Mouse (Mus musculus): Measurements from ENCODE around the gene Smim24.

Gene Smim24

GRCm38 (mm10) chr10:81410981-81411380 lies 18.1 kb downstream of the Smim24 start:
- no peak for DNase-seq

GRCm38 (mm10) chr10:81411471-81412400 lies 18.9 kb downstream of the Smim24 start:
- peak; percentile 80 for DNase-seq

DNA sequence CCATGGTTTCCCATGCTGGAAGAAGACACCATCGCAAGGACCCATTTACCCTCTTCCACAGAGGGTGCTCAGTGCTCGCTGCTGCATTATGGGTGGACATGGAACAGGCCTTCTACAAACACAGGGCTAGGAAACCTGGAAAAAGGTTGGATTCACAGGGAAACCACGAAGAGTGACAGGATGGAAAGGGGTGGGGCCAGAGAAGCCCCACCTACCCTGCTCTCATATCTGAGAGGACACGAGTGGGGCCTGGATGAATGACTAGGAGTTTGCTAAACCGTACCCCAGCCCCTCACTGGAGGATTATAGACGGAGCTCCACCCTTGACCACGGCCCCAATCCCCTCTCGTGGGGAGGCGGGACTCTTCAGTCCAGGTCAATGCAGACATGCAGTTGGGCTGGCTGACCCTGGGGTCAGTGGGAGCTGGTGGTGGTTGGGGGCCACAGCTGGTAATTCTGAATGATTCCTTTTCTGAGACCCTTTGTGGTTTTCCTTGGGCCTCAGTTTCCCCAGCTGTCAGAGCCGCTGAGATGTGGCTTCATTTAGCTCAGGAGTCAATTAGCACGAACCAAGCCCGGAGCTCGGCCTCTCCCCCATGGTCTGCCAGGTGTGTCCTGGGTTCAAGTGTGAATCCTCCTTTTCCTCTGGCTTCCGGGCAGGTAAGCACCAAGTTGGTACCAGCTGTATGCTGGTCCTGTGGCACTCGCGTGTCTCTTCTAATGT lies 19.9 kb downstream of the Smim24 start:
- DNase-seq, result no peak

DNA sequence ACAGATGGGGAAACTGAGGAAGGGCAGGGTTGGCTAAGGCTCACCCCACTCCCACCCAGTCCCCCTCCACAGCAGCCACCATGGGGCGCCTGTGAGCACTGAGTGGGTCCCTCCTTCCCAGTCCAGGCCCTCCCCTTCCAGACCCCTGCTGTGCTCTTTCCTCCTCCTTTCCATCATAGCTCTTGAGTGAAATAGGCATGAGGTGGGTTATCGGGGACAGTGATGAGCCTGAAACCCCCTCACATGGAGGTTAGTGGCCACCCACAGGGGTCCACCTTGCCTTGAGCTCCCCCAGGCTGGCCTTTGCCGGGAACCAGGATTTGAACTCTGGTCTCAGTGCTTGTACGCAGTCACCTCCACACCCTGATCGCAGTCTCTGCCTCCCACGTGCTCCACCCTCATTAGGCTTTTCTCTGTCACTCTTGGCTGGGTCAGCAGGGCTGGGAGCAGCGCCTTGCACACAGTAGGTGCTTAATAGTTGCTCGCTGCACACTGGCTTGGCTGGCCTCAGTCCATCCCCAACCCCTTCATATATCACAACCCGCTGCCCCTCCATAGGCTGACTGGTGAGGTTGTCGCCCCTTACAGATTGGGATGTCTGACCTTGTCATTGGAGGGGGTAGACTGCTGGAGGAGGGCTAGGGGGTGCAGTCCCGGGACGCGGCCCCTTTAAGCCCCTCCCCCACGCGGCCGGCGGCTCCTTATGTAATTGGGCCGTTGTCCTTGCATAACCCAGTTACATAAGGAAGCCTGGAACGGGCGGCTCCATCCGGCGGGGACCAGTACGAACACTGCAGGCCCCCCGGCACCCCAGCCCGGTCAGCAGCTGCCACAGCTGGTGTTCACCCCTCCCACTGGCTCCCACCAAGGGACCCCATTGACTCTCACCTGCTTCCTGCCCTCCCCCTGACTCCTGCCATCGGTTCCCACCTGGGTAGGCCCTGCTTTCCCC lies 20.7 kb downstream of the Smim24 start:
- peak; percentile 95 for DNase-seq

- peak; percentile 63 for DNase-seq
Observed at GRCm38 (mm10) chr10:81414682-81415081, 21.8 kb downstream of the Smim24 start.

- no peak for DNase-seq
Observed at GRCm38 (mm10) chr10:81415146-81415545, 22.3 kb downstream of the Smim24 start.

DNA sequence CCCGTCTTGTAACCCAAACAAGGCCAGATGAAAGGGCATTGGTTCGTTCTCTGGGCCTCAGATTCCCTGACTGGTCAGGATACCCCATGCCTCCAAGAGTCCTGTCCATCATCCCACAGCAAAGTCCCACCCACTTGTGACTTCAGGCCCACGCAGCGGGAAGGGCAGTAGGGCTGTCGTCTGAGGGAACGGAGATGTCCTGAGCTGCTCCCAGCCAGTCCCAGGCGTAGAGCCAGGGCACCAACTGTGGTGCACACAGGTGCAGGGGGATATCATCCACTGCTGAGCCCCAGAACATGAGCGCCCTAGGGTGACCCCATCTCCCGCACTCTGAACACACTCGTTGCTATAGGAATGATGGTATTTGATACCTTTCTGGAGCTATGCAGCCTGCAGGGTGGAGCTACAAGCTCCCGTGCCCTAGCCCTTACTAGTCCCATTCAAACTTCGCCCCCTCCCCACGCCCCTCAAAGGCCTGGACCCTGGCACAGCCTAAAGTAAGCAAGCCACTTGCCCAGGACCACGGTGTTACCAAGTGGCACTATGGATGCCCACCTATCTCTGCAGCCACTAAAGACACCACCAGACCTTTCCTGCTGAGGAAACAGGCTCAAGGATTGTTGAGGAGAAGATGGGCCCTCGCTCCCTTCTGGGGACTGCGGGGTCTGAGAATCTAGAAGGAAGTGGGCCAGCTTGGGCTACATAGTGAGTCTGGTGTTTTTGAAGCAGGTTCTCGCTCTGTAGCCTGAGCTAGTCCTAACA lies 22.9 kb downstream of the Smim24 start:
- no peak for DNase-seq

DNA sequence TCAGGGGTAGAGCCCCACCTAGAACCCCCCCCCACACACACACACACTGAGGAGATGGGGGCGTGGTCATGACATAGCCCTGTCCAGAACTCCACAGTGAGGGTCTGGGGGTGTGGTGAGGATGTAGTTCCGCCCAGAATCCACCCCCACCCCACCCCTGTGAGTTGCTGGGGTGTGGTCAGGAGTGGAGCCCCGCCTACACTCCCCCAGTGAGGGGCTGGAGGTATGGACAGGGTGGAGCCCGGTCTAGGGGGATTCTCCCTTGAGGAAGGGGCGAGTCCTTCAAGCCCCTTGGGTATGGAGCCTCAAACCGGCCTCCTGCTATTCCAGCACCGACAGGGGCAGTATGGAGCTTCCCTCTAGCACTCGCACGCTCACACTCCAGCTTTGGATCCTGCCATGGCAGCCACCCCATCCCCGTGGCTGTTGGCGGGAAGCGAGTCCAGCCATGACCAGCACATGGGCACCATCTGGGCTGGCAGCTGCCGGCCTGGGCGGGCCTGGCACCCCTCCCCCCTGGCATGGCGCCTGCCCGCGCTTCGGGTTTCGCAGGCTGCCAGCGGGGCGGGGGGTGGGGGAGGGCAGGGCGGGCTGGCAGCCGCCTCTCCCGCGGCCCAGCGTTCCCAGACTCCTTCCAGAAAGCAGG lies 23.9 kb downstream of the Smim24 start:
- DNase-seq, result peak; percentile 83

GRCm38 (mm10) chr10:81417227-81418215 lies 24.7 kb downstream of the Smim24 start:
- no peak for DNase-seq

- no peak for DNase-seq
Observed at GRCm38 (mm10) chr10:81418216-81419070, 25.6 kb downstream of the Smim24 start.

DNA sequence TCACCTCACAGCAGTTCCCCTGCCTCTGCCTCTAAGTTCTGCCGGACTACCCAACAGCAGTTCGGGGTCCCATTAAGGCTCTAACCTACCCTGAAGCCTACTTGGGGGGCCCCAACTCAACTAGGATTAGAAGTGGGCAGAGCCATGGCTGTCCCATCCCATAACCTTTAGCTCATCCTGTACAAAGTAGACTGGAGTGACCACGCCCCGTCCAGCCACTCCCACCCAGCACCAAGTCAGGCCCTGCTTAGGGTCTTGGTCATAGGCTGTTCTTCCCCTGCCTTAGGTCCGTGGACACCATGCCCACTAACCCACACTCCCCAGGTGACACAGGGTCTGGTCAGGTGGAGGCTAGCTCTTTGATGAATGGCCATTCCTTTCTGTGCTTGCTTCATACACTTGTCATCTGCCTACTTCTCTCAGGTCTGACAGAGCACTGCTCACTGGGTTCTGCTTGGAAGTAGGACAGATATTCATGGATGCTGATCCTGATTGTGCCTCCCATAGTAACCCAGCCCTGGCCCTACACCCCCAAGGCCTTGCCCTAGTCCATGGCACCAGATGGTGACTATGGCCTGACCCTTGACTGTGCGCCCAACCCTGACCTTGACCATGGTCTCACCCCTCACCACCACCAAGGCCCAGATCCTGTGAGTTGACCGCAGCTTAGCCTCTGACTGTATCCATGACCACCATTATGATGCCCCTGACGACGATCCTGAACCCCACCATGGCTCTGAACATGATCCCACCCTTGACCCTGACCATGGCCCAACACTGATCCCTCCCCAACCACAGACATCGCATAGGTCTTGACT lies 26.5 kb downstream of the Smim24 start:
- no peak for DNase-seq

GRCm38 (mm10) chr10:81420191-81420767 lies 27.4 kb downstream of the Smim24 start:
- DNase-seq, result peak; percentile 45

GRCm38 (mm10) chr10:81421041-81421796 lies 28.4 kb downstream of the Smim24 start:
- peak; percentile 0 for DNase-seq

DNA sequence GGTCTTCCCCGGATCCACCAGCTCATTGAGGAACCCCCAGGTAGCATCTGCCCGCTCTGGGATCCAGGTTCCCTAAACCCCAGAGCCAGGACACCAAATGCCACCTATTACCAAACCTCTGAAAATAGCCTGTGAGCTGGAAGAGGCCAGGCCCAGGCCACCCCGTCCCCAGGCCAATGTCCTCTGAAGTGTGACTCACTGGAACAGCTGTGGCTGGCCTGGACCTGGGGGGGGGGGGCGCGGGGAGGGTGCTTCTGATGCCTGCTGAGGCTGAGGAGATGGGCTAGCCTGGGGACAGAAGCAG lies 28.9 kb downstream of the Smim24 start:
- peak; percentile 1 for DNase-seq

DNA sequence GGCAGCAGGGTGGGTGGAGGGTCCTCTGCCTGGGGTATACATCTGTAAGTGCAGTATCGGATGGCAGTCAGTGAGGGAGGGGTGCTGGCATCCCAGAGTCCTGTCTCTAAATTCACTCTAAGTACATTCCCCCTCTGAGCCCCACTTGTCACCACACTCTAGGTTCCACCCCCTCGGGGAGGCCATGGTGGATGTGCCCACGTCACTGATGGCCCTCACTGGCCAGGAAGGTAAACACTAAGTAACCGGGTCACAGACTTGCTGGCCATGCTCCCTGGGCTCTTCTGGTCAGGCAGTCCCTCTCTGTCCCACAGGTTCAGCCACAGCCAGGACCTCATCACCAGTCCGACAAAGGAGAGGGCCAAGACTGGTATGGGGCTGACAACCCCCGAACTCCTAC lies 29.3 kb downstream of the Smim24 start:
- DNase-seq, result peak; percentile 27

- DNase-seq, result no peak
Observed at GRCm38 (mm10) chr10:81422661-81423217, 29.9 kb downstream of the Smim24 start.

Measured in lung, postnatal 14 days (tissue).